Mouse (Mus musculus) intestine, postnatal 0 days (tissue): ENCODE results near the gene Abcd3. TPM values are rescaled to one million over a fixed set of nuclear protein-coding genes. Genes with fewer than 3 reads are reported as not detected.

Source experiments
- ATAC-seq: fragments of 200-750 bp; cut with Nextera tagmentation; 2 replicates; pipeline ENCODE4 v1.8.0; 2017; ENCODE audit warnings: mild to moderate bottlenecking, moderate TSS enrichment, moderate library complexity
- H3K27ac ChIP-seq: fragments of 300-500 bp; sonication (generic); 2 replicates; pipeline ENCODE4 v1.5.1; 2014; ENCODE audit warnings: mild to moderate bottlenecking, low read depth, low read length, moderate library complexity
- H3K27me3 ChIP-seq: fragments of 300-500 bp; sonication (generic); replicated peaks from 2 replicates; pipeline ENCODE4 v1.6.1; 2014; ENCODE audit warnings: low read length, mixed read lengths; ENCODE audit not compliant: control insufficient read depth, insufficient read depth
- H3K36me3 ChIP-seq: fragments of 300-500 bp; sonication (generic); 2 replicates; pipeline ENCODE4 v1.6.1; 2014; ENCODE audit warnings: mild to moderate bottlenecking, moderate library complexity; ENCODE audit not compliant: control insufficient read depth, insufficient read depth
- H3K4me1 ChIP-seq: fragments of 300-500 bp; sonication (generic); replicated peaks from 2 replicates; pipeline ENCODE4 v1.6.1; 2014; ENCODE audit warnings: antibody characterized with exemption, low read length, mixed read lengths; ENCODE audit not compliant: control insufficient read depth, insufficient read depth
- H3K4me2 ChIP-seq: fragments of 300-500 bp; sonication (generic); replicated peaks from 2 replicates; pipeline ENCODE4 v1.6.1; 2014; ENCODE audit warnings: low read depth, mild to moderate bottlenecking, moderate library complexity
- H3K4me3 ChIP-seq: fragments of 300-500 bp; sonication (generic); 2 replicates; pipeline ENCODE4 v1.5.1; 2014; ENCODE audit warnings: low read depth, low read length
- H3K9ac ChIP-seq: fragments of 300-500 bp; sonication (generic); 2 replicates; pipeline ENCODE4 v1.6.1; 2014; ENCODE audit warnings: mild to moderate bottlenecking, low read depth, low read length
- H3K9me3 ChIP-seq: fragments of 300-500 bp; sonication (generic); 2 replicates; pipeline ENCODE4 v1.6.1; 2016; ENCODE audit warnings: mixed run types; ENCODE audit not compliant: control insufficient read depth
- CTCF ChIP-seq: sonication (generic); IDR thresholded peaks from 2 replicates; pipeline ENCODE4 v1.5.1; 2016; ENCODE audit warnings: low read depth, mild to moderate bottlenecking, control low read depth, antibody characterized with exemption, moderate library complexity
- WGBS: fragments of 180-500 bp; shearing (Covaris S2); extraction: QIAGEN DNeasy Blood & Tissue Kit; methylation state at CpG from one replicate; pipeline ENCODE4 v1.1.7; 2014; 5-methylcytosine and 5-hydroxymethylcytosine counted together
- polyA plus RNA-seq: library from polyadenylated mRNA; unstranded; fragments of >200 nt; fragmentation: Nextera tagmentation; extraction: Ambion mirVana; gene quantifications from 2 replicates; pipeline ENCODE4 v1.2.1, GENCODE M21; 2015

Gene Abcd3
- polyA plus RNA-seq, 1 experiment from 2014 or later = 46.9 TPM

- H3K27ac ChIP-seq = peak overlapping the region; percentile 57; the same call in 1 of the 2 replicates
- ATAC-seq = peak; percentile 37; the same call in 1 of the 2 replicates
- no peak for TF ChIP-seq CTCF
Measured at GRCm38 (mm10) chr3:121819693-121820200, 4.6 kb upstream of the Abcd3 start.

GRCm38 (mm10) chr3:121818736-121819396 lies 3.8 kb upstream of the Abcd3 start:
- 66% methylated on average over 10 of the region's 10 CpGs for WGBS
- Histone ChIP-seq H3K4me3 (no peak overlapping the region), H3K27ac (0 out of 2 replicates have a peak overlapping the region, but pooled peaks have one; percentile 57), H3K4me2 (no peak overlapping the region), H3K4me1 (0 out of 2 replicates have a peak, but pooled peaks cover 3% of the 10 kb centered on the region), H3K9ac (no peak overlapping the region), H3K36me3 (no peaks in the 10 kb centered on the region), H3K27me3 (no peaks in the 10 kb centered on the region), H3K9me3 (no peaks in the 10 kb centered on the region)
- ATAC-seq = no peak
- no peak for TF ChIP-seq CTCF

More at GRCm38 (mm10) chr3:121819693-121820200, 4.6 kb upstream of the Abcd3 start:
- H3K9ac ChIP-seq = no peak overlapping the region
- no peaks in the 10 kb centered on the region for H3K9me3 ChIP-seq
- 0 out of 2 replicates have a peak, but pooled peaks cover 3% of the 10 kb centered on the region for H3K4me1 ChIP-seq
- no peaks in the 10 kb centered on the region for H3K27me3 ChIP-seq
- no peaks in the 10 kb centered on the region for H3K36me3 ChIP-seq
- H3K4me2 ChIP-seq = no peak overlapping the region
- 40% methylated on average over 3 of the region's 3 CpGs for WGBS
- H3K4me3 ChIP-seq = no peak overlapping the region

- peak overlapping the region; percentile 90 for H3K4me3 ChIP-seq
- H3K27ac ChIP-seq = peak overlapping the region; percentile 98
- no peaks in the 10 kb centered on the region for H3K27me3 ChIP-seq
- H3K9me3 ChIP-seq = no peaks in the 10 kb centered on the region
- peak overlapping the region; percentile 78 for H3K4me2 ChIP-seq
- ATAC-seq = no peak
- 0 out of 2 replicates have a peak, but pooled peaks have one; percentile 3 for TF ChIP-seq CTCF
- no peaks in the 10 kb centered on the region for H3K36me3 ChIP-seq
- WGBS = 12% methylated on average over 16 of the region's 16 CpGs
- 0 out of 2 replicates have a peak, but pooled peaks cover 7% of the 10 kb centered on the region for H3K4me1 ChIP-seq
- H3K9ac ChIP-seq = peak overlapping the region; percentile 96
Measured at GRCm38 (mm10) chr3:121815549-121816235, 590 bp upstream of the Abcd3 start.

- Histone ChIP-seq H3K27ac (peak overlapping the region; percentile 98), H3K27me3 (no peaks in the 10 kb centered on the region), H3K4me2 (peak overlapping the region; percentile 78), H3K36me3 (no peaks in the 10 kb centered on the region), H3K9me3 (no peaks in the 10 kb centered on the region), H3K4me3 (peak overlapping the region; percentile 90), H3K9ac (peak overlapping the region; percentile 96), H3K4me1 (0 out of 2 replicates have a peak, but pooled peaks cover 4% of the 10 kb centered on the region)
- ATAC-seq = peak; percentile 25; the same call in 1 of the 2 replicates
- 0 out of 2 replicates have a peak, but pooled peaks have one; percentile 16 for TF ChIP-seq CTCF
- WGBS = 1% methylated on average over 27 of the region's 28 CpGs
Measured at GRCm38 (mm10) chr3:121814413-121814864, 663 bp downstream of the Abcd3 start.

GRCm38 (mm10) chr3:121813834-121814233 lies 1.3 kb downstream of the Abcd3 start:
- H3K27ac ChIP-seq = no peak overlapping the region
- no peaks in the 10 kb centered on the region for H3K36me3 ChIP-seq
- H3K4me1 ChIP-seq = 0 out of 2 replicates have a peak, but pooled peaks cover 4% of the 10 kb centered on the region
- H3K9ac ChIP-seq = no peak overlapping the region; the same call in 1 of the 2 replicates
- H3K27me3 ChIP-seq = no peaks in the 10 kb centered on the region
- TF ChIP-seq CTCF = no peak
- ATAC-seq = no peak
- H3K4me2 ChIP-seq = peak overlapping the region; percentile 78
- H3K9me3 ChIP-seq = no peaks in the 10 kb centered on the region
- 48% methylated on average over 5 of the region's 5 CpGs for WGBS
- H3K4me3 ChIP-seq = peak overlapping the region; percentile 90

GRCm38 (mm10) chr3:121808246-121808645 lies 6.9 kb downstream of the Abcd3 start:
- no peak overlapping the region for H3K9ac ChIP-seq
- H3K4me2 ChIP-seq = no peak overlapping the region
- H3K4me3 ChIP-seq = no peak overlapping the region
- 0 out of 2 replicates have a peak, but pooled peaks cover 4% of the 10 kb centered on the region for H3K4me1 ChIP-seq
- no peak overlapping the region for H3K27ac ChIP-seq
- no peaks in the 10 kb centered on the region for H3K9me3 ChIP-seq
- 79% methylated on average over 3 of the region's 3 CpGs for WGBS
- H3K27me3 ChIP-seq = no peaks in the 10 kb centered on the region
- ATAC-seq = no peak
- no peaks in the 10 kb centered on the region for H3K36me3 ChIP-seq
- TF ChIP-seq CTCF = no peak
